Mouse (Mus musculus): ENCODE measurements around the gene Man2a1. TPM values are rescaled to one million over a fixed set of nuclear protein-coding genes. Genes with fewer than 3 reads are reported as not detected.

The Man2a1 gene
- polyA plus RNA-seq, 1 experiment from 2014 or later: 11.5 TPM

- Histone ChIP-seq H3K9ac (replicated peaks) (peak overlapping the region; percentile 79), H3K4me2 (ENCODE audit: low read depth, low read length) (peak overlapping the region; percentile 89), H3K4me1 (ENCODE audit: insufficient read depth) (peaks cover 33% of the 10 kb centered on the region), H3K4me3 (ENCODE audit: low read depth, low read length) (peak overlapping the region; percentile 92), H3K36me3 (replicated peaks; ENCODE audit: insufficient read depth, low read length) (no peaks in the 10 kb centered on the region; the same call in none of the 2 replicates), H3K9me3 (ENCODE audit: low read length) (no peaks in the 10 kb centered on the region), H3K27ac (ENCODE audit: low read depth) (peak overlapping the region; percentile 98), H3K27me3 (ENCODE audit: insufficient read depth, low read length) (no peaks in the 10 kb centered on the region)
- TF ChIP-seq EP300 (IDR thresholded peaks at IDR 0.05; ENCODE audit: low read depth) (no peak), CTCF (IDR thresholded peaks at IDR 0.05; ENCODE audit: low read depth) (no peak)
- ATAC-seq (peak; percentile 6), DNase-seq (peak; percentile 66)
- WGBS (ENCODE audit: insufficient replicate concordance): 2% methylated on average over 71 of the region's 73 CpGs
These were observed 685 bp downstream of the Man2a1 start for GRCm38 (mm10) chr17:64601091-64601750.

GRCm38 (mm10) chr17:64601751-64602578 is 1.4 kb downstream of the Man2a1 start:
- Histone ChIP-seq H3K9me3 (ENCODE audit: low read length) (no peaks in the 10 kb centered on the region), H3K36me3 (replicated peaks; ENCODE audit: insufficient read depth, low read length) (peaks cover under 1% of the 10 kb centered on the region), H3K27me3 (ENCODE audit: insufficient read depth, low read length) (no peaks in the 10 kb centered on the region), H3K4me2 (ENCODE audit: low read depth, low read length) (peak overlapping the region; percentile 89), H3K27ac (ENCODE audit: low read depth) (peak overlapping the region; percentile 98), H3K4me3 (ENCODE audit: low read depth, low read length) (peak overlapping the region; percentile 92), H3K4me1 (ENCODE audit: insufficient read depth) (peaks cover 39% of the 10 kb centered on the region), H3K9ac (replicated peaks) (peak overlapping the region; percentile 79)
- no peak; the same call in none of the 2 replicates for TF ChIP-seq EP300 (IDR thresholded peaks at IDR 0.05; ENCODE audit: low read depth)
- peak; percentile 62 for TF ChIP-seq CTCF (IDR thresholded peaks at IDR 0.05; ENCODE audit: low read depth)
- ATAC-seq: peak; percentile 44
- peak; percentile 74 for DNase-seq
- 1% methylated on average over 44 of the region's 44 CpGs for WGBS (ENCODE audit: insufficient replicate concordance)

- peak overlapping the region; percentile 89 for H3K4me2 ChIP-seq (ENCODE audit: low read depth, low read length)
- TF ChIP-seq EP300 (IDR thresholded peaks at IDR 0.05; ENCODE audit: low read depth): no peak
- TF ChIP-seq CTCF (IDR thresholded peaks at IDR 0.05; ENCODE audit: low read depth): no peak
- H3K36me3 ChIP-seq (replicated peaks; ENCODE audit: insufficient read depth, low read length): peaks cover 6% of the 10 kb centered on the region
- peak overlapping the region; percentile 98 for H3K27ac ChIP-seq (ENCODE audit: low read depth)
- no peaks in the 10 kb centered on the region for H3K9me3 ChIP-seq (ENCODE audit: low read length)
- H3K4me3 ChIP-seq (ENCODE audit: low read depth, low read length): peak overlapping the region; percentile 92
- whole genome bisulfite sequencing (ENCODE audit: insufficient replicate concordance): 44% methylated on average over 9 of the region's 9 CpGs
- H3K4me1 ChIP-seq (ENCODE audit: insufficient read depth): peaks cover 44% of the 10 kb centered on the region
- H3K27me3 ChIP-seq (ENCODE audit: insufficient read depth, low read length): no peaks in the 10 kb centered on the region
- no peak for ATAC-seq
- peak overlapping the region; percentile 79 for H3K9ac ChIP-seq (replicated peaks)
- DNase-seq: no peak
These were observed 2.6 kb downstream of the Man2a1 start for GRCm38 (mm10) chr17:64603134-64603533.

- no peak for TF ChIP-seq CTCF (IDR thresholded peaks at IDR 0.05; ENCODE audit: low read depth)
- TF ChIP-seq EP300 (IDR thresholded peaks at IDR 0.05; ENCODE audit: low read depth): no peak
- peak overlapping the region; percentile 79 for H3K9ac ChIP-seq (replicated peaks)
These were observed 3.0 kb downstream of the Man2a1 start for GRCm38 (mm10) chr17:64603534-64603933.

GRCm38 (mm10) chr17:64604163-64604562 is 3.6 kb downstream of the Man2a1 start:
- Histone ChIP-seq H3K9me3 (ENCODE audit: low read length) (no peaks in the 10 kb centered on the region), H3K27me3 (ENCODE audit: insufficient read depth, low read length) (no peaks in the 10 kb centered on the region), H3K9ac (replicated peaks) (no peak overlapping the region; the same call in 1 of the 2 replicates), H3K4me3 (ENCODE audit: low read depth, low read length) (peak overlapping the region; percentile 92; the same call in 1 of the 2 replicates), H3K4me2 (ENCODE audit: low read depth, low read length) (peak overlapping the region; percentile 89), H3K27ac (ENCODE audit: low read depth) (peak overlapping the region; percentile 98), H3K36me3 (replicated peaks; ENCODE audit: insufficient read depth, low read length) (peaks cover 7% of the 10 kb centered on the region), H3K4me1 (ENCODE audit: insufficient read depth) (peaks cover 48% of the 10 kb centered on the region)
- peak; percentile 67 for TF ChIP-seq EP300 (IDR thresholded peaks at IDR 0.05; ENCODE audit: low read depth)
- no peak for TF ChIP-seq CTCF (IDR thresholded peaks at IDR 0.05; ENCODE audit: low read depth)
- ATAC-seq (peak; percentile 60), DNase-seq (peak; percentile 63)
- 48% methylated on average over 5 of the region's 5 CpGs for WGBS (ENCODE audit: insufficient replicate concordance)

More at GRCm38 (mm10) chr17:64603534-64603933, 3.0 kb downstream of the Man2a1 start:
- H3K4me3 ChIP-seq (ENCODE audit: low read depth, low read length): peak overlapping the region; percentile 92
- no peak for DNase-seq
- H3K4me2 ChIP-seq (ENCODE audit: low read depth, low read length): peak overlapping the region; percentile 89
- WGBS (ENCODE audit: insufficient replicate concordance): 57% methylated on average over 5 of the region's 5 CpGs
- H3K27ac ChIP-seq (ENCODE audit: low read depth): peak overlapping the region; percentile 98
- peaks cover 44% of the 10 kb centered on the region for H3K4me1 ChIP-seq (ENCODE audit: insufficient read depth)
- H3K9me3 ChIP-seq (ENCODE audit: low read length): no peaks in the 10 kb centered on the region
- no peaks in the 10 kb centered on the region for H3K27me3 ChIP-seq (ENCODE audit: insufficient read depth, low read length)
- H3K36me3 ChIP-seq (replicated peaks; ENCODE audit: insufficient read depth, low read length): peaks cover 7% of the 10 kb centered on the region
- ATAC-seq: no peak

- TF ChIP-seq EP300 (IDR thresholded peaks at IDR 0.05; ENCODE audit: low read depth) (no peak), CTCF (IDR thresholded peaks at IDR 0.05; ENCODE audit: low read depth) (no peak)
- WGBS (ENCODE audit: insufficient replicate concordance): 72% methylated on average over 6 of the region's 6 CpGs
- Histone ChIP-seq H3K9ac (replicated peaks) (0 out of 2 replicates have a peak overlapping the region, but pooled peaks have one; percentile 17), H3K36me3 (replicated peaks; ENCODE audit: insufficient read depth, low read length) (peaks cover 26% of the 10 kb centered on the region), H3K27me3 (ENCODE audit: insufficient read depth, low read length) (no peaks in the 10 kb centered on the region), H3K27ac (ENCODE audit: low read depth) (peak overlapping the region; percentile 73), H3K4me1 (ENCODE audit: insufficient read depth) (peaks cover 49% of the 10 kb centered on the region), H3K4me2 (ENCODE audit: low read depth, low read length) (no peak overlapping the region), H3K9me3 (ENCODE audit: low read length) (no peaks in the 10 kb centered on the region), H3K4me3 (ENCODE audit: low read depth, low read length) (no peak overlapping the region)
- ATAC-seq (peak; percentile 42; the same call in 1 of the 2 replicates), DNase-seq (no peak)
These were observed 7.7 kb downstream of the Man2a1 start for GRCm38 (mm10) chr17:64608228-64608627.

All from liver, postnatal 0 days (tissue).